Mouse (Mus musculus) liver, embryonic 12.5 days (tissue): ENCODE data around the gene L3mbtl2. TPM values are rescaled to one million over a fixed set of nuclear protein-coding genes. Genes with fewer than 3 reads are reported as not detected.

ENCODE experiments used
- polyA plus RNA-seq: library from polyadenylated mRNA; unstranded; fragments of >200 nt; fragmentation: Nextera tagmentation; extraction: Ambion mirVana; gene quantifications from 2 replicates; pipeline ENCODE4 v1.2.1, GENCODE M21; 2016

Gene L3mbtl2
- polyA plus RNA-seq, 1 experiment from 2014 or later = 29.0 TPM

Other genes with a start within 250 kb of the L3mbtl2 start
- gene Rbx1, start 197.6 kb upstream of the L3mbtl2 start, polyA plus RNA-seq = 334 and 384 TPM in 2 replicates
- 11.8 and 13.4 TPM in 2 replicates for gene Ep300, start 78.5 kb upstream of the L3mbtl2 start, polyA plus RNA-seq
- gene Chadl, start 33.4 kb downstream of the L3mbtl2 start, polyA plus RNA-seq = 0.38 and 0.48 TPM in 2 replicates
- 9.8 and 10.0 TPM in 2 replicates for gene Zc3h7b, start 81.2 kb downstream of the L3mbtl2 start, polyA plus RNA-seq
- 113 and 121 TPM in 2 replicates for gene Rangap1, start 81.6 kb downstream of the L3mbtl2 start, polyA plus RNA-seq
- 8.4 and 9.5 TPM in 2 replicates for gene Tef, start 138.5 kb downstream of the L3mbtl2 start, polyA plus RNA-seq
- gene Tob2, start 194.9 kb downstream of the L3mbtl2 start, polyA plus RNA-seq = 12.8 and 14.5 TPM in 2 replicates
- 140 and 145 TPM in 2 replicates for gene Phf5a, start 208.0 kb downstream of the L3mbtl2 start, polyA plus RNA-seq
- 131 and 132 TPM in 2 replicates for gene Aco2, start 208.4 kb downstream of the L3mbtl2 start, polyA plus RNA-seq